Mouse (Mus musculus): ENCODE data around the gene Fbxl19.

DNA sequence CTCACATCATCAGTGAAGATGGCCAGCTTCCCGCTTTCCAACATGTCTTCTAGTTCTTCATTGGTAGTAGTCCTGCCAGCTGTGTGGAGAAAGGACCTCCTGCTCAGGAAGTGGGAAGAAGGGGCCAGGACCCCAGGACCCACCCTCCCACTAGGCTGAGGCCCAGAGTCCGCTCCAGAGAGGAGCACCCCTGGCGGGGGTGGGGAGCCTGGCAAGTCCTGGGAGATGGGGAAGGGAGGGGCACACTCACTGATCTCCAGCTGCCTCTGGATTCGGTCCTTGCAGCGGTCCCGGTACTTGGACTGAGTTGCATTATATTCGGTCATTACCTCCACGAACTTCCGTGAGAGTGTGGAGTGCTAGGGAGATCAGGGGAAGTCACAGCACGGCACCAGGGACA is 66.3 kb downstream of the Fbxl19 start:
- TF ChIP-seq CTCF (IDR thresholded peaks at IDR 0.05) (no peak), POLR2A (IDR thresholded peaks at IDR 0.05; ENCODE audit: insufficient read depth, low read depth, low read length) (no peak), EP300 (IDR thresholded peaks at IDR 0.05; ENCODE audit: insufficient read depth, low read depth, low read length) (no peak)
